Mouse (Mus musculus) inflammation-experienced regulatory T-cells, adult 16 weeks (primary cell): ENCODE results near the gene Slf2. TPM values are rescaled to one million over a fixed set of nuclear protein-coding genes. Genes with fewer than 3 reads are reported as not detected.

Source experiments
- polyA plus RNA-seq: library from polyadenylated mRNA; unstranded; fragments of 100-300 nt; shearing (Covaris generic); gene quantifications from one replicate; pipeline ENCODE4 v1.2.1, GENCODE M21; 2017

Slf2 gene
- 56.9 TPM for polyA plus RNA-seq

DNA sequence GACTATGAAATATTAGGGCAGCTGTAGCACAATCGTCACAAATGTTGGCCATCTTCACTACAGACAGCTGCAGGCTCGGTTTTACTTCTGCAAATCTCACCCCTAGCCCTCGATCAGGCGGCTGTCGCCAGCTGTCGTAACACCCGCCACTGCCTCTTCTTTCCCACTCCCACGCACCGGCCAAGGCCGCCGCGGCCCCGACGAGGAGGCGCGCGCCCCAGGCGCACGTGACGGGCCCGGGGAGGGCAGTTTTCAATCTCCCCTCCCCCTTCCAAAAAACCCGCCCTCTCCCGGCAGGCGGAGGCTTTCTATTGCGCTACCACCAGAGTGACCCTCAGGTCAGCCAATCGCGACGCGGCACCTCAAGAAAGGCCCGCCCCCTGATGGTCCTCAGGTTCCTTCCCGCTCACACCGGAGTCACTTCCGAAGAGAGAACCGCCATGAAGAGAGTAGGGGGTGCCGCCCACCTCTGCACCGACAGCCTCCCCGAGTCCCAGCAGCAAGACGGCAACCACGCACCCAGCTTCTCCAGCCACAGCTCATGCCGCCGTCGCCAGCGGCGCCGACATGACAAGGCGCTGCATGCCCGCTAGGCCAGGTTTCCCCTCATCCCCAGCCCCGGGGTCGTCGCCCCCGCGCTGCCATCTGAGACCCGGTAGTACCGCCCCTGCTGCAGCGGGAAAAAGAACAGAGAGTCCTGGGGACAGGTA is at the start of gene Slf2:
TSS of gene Slf2 (plus strand) at position 408 of the 710 bp plus-strand sequence.

DNA sequence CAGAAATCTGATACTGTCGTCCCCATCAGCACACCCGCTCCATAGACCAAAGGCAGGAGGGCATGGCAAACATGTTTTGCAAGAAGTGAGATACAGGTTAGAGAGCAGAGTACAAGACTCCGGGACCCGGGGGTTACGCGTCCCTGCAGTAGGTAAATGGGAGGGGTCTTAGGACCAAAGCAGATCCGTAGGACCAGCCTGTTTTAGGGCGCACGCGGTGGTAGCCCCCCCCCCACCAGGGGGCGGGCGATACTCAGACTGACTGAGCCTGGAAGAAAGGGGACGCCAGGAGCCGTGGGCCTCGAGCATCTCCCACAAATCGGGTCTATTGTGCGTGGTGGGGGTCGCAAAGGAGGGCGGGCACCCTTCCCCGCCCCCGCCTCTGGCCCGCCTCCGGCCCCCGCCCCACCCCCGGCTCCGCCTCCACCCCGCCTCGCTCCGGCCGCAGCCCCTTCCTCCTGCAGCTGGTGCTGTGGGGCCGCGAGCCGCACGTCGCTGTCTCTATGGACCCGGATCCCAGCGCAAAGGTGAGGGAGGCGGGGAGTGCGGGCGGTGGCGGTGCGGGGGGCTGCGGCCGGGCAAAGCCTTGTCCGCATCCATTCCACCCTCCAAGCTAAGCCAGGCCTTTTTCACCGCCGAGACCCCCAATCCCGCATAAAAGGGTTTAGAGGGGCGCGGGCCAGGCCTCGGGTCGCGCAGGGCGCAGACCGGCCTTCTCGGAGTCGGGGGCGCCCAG is 58.0 kb downstream of the Slf2 start, which contains the start of gene Sema4g:
TSS of gene Sema4g (plus strand) at position 271 of the 736 bp plus-strand sequence.

GRCm38 (mm10) chr19:45005444-45005843 is 74.5 kb downstream of the Slf2 start, which contains the start of gene Twnk:
Gene Twnk (plus strand): TSS chr19:45005663.

DNA sequence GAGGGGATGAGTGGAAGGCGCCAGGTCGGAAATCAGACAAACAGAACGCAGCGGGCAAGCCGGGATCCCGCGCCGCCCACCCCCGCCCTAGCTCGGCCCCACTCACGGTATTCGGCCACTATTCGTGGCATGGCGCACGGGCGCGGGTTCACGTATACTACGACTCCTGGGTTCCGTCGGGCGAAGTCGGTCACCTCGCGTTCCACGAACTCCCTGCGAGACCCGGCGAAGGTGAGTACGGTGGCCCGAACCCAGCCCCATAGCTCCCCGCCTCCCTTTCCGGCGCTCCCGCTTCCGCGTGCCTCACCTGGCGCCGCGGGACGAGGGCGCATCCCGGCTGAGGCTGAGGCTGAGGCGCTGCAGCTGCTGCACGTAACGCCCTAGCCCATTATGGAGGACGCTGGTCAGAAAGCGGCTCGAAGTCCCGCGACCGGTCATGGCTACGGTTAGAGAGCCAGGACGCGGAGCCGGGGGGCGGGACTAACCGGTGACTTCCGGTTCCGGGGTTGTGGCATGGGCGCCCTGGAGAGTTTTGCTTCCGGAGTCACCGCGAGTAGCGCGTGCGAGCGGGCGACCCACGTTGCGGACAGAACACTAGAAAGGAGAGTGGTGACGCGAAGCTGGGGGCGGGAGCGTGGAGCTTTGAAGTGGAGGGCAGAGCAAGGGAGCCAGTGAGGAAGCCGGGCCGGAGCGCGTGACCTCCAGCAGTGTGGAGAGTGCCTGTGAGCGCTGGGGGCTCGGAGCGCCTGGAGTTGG is 75.2 kb downstream of the Slf2 start, which contains the start of gene Mrpl43:
TSS of gene Mrpl43 (minus strand) at position 486 of the 756 bp plus-strand sequence.

DNA sequence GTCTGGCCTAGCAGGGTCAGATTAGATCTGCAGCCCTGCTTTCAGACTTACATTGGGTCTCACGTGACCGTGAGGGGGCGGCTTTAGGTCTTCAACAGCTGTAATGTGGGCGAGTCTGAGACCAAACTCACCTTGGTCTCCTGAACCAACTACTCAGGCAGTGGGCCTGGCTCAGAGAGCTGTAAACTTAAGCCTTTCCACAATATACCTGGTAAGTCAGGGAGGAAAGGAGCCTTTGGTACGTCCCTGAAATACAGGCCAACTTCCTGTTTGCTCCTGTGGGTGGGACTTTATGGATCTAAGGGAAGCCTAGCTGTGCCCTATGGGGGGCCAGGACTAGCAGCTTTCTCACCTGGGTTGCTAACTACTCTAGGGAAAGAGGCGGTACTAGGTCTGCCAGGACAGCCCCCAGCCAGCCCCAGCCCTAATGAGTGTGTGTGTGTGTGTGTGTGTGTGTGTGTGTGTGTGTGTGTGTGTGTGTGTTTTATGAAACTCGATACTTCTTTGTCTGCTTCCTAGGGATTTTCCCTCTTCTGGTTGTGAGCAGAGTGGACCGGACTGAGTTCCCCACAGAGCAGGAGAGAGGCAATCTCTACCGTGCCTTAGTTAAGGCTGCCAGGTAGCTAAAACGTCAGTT is 83.5 kb downstream of the Slf2 start, which contains the start of gene Lzts2:
TSS of gene Lzts2 (plus strand) at position 80 of the 637 bp plus-strand sequence.

Other genes with a start within 250 kb of the Slf2 start
- gene Pax2, start 175.1 kb upstream of the Slf2 start, polyA plus RNA-seq = not detected
- gene Sema4g, start 58.0 kb downstream of the Slf2 start, polyA plus RNA-seq = not detected
- 20.3 TPM for gene Twnk, start 74.5 kb downstream of the Slf2 start, polyA plus RNA-seq
- gene Mrpl43, start 75.3 kb downstream of the Slf2 start, polyA plus RNA-seq = 67.5 TPM
- gene Lzts2, start 83.3 kb downstream of the Slf2 start, polyA plus RNA-seq = 6.6 TPM
- not detected for gene Pdzd7, start 114.6 kb downstream of the Slf2 start, polyA plus RNA-seq
- 84.9 TPM for gene Sfxn3, start 116.4 kb downstream of the Slf2 start, polyA plus RNA-seq
- gene Kazald1, start 144.1 kb downstream of the Slf2 start, polyA plus RNA-seq = 0.84 TPM
- gene Tlx1, start 219.5 kb downstream of the Slf2 start, polyA plus RNA-seq = not detected